Mouse (Mus musculus) testis, adult 10 weeks (tissue): ENCODE results near the gene Gm2696. TPM values are rescaled to one million over a fixed set of nuclear protein-coding genes. Genes with fewer than 3 reads are reported as not detected.

Experiments used
- polyA plus RNA-seq: library from polyadenylated mRNA; stranded (reverse); fragments of 350-450 nt; fragmentation: Illumina TruSeq; extraction: RNeasy Lipid Tissue Mini Kit (QIAGEN cat#74804); gene quantifications from one replicate; pipeline ENCODE4 v1.2.3, GENCODE M21; 2014; ENCODE audit warnings: low read depth, low replicate concordance

Gm2696 gene
- not detected for polyA plus RNA-seq

GRCm38 (mm10) chr10:77814382-77814781 is at the start of gene Gm2696:
Gene Gm2696 (plus strand): TSS chr10:77814682.

GRCm38 (mm10) chr10:77771225-77771624 is 43.3 kb upstream of the Gm2696 start, which contains the start of gene Gm3238:
Gene Gm3238 (minus strand): TSS chr10:77771325.

GRCm38 (mm10) chr10:77776844-77777243 is 37.6 kb upstream of the Gm2696 start, which contains the start of gene Gm7138:
Gene Gm7138 (minus strand): TSS chr10:77776944.

GRCm38 (mm10) chr10:77782442-77782841 is 32.0 kb upstream of the Gm2696 start, which contains the start of gene Gm3250:
Gene Gm3250 (minus strand): TSS chr10:77782542.

GRCm38 (mm10) chr10:77787876-77788275 is 26.6 kb upstream of the Gm2696 start, which contains the start of gene Gm7137:
Gene Gm7137 (minus strand): TSS chr10:77788200.

GRCm38 (mm10) chr10:77794976-77795375 is 19.5 kb upstream of the Gm2696 start, which contains the start of gene Gm9639:
Gene Gm9639 (minus strand): TSS chr10:77795076.

GRCm38 (mm10) chr10:77798921-77799508 is 15.5 kb upstream of the Gm2696 start, which contains the start of gene Gm19668:
Gene Gm19668 (minus strand): TSS chr10:77799133.

GRCm38 (mm10) chr10:77811743-77812142 is 2.7 kb upstream of the Gm2696 start, which contains the start of gene Gm9507:
Gene Gm9507 (minus strand): TSS chr10:77811843.

GRCm38 (mm10) chr10:77826951-77827350 is 12.5 kb downstream of the Gm2696 start, which contains the start of gene Krtap10-4:
Gene Krtap10-4 (minus strand): TSS chr10:77827095.

GRCm38 (mm10) chr10:77835647-77836046 is 21.2 kb downstream of the Gm2696 start, which contains the start of gene Krtap10-10:
Gene Krtap10-10 (plus strand): TSS chr10:77835947.

GRCm38 (mm10) chr10:77846503-77846902 is 32.0 kb downstream of the Gm2696 start, which contains the start of gene Gm36176:
Gene Gm36176 (plus strand): TSS chr10:77846803.

GRCm38 (mm10) chr10:77852559-77852958 is 38.1 kb downstream of the Gm2696 start, which contains the start of gene Gm10318:
Gene Gm10318 (plus strand): TSS chr10:77852859.

GRCm38 (mm10) chr10:77861675-77862074 is 47.2 kb downstream of the Gm2696 start, which contains the start of gene Gm3285:
Gene Gm3285 (plus strand): TSS chr10:77861975.

Other genes starting within 250 kb of the Gm2696 start
- 53.7 TPM for gene Pttg1ip, start 233.0 kb upstream of the Gm2696 start, polyA plus RNA-seq
- gene Sumo3, start 208.6 kb upstream of the Gm2696 start, polyA plus RNA-seq = 32.2 TPM
- gene Gm49325, start 208.5 kb upstream of the Gm2696 start, polyA plus RNA-seq = 10.3 TPM
- gene Ube2g2, start 192.4 kb upstream of the Gm2696 start, polyA plus RNA-seq = 19.1 TPM
- not detected for gene Tspear, start 128.1 kb upstream of the Gm2696 start, polyA plus RNA-seq
- gene Gm19402, start 123.9 kb upstream of the Gm2696 start, polyA plus RNA-seq = not detected
- not detected for gene Gm9508, start 117.4 kb upstream of the Gm2696 start, polyA plus RNA-seq
- gene Gm10272, start 108.1 kb upstream of the Gm2696 start, polyA plus RNA-seq = not detected
- gene Gm10024, start 103.2 kb upstream of the Gm2696 start, polyA plus RNA-seq = not detected
- not detected for gene Gm10142, start 98.9 kb upstream of the Gm2696 start, polyA plus RNA-seq
- not detected for gene Krtap12-1, start 94.1 kb upstream of the Gm2696 start, polyA plus RNA-seq
- not detected for gene Gm10100, start 88.2 kb upstream of the Gm2696 start, polyA plus RNA-seq
- not detected for gene Gm18596, start 72.0 kb upstream of the Gm2696 start, polyA plus RNA-seq
- not detected for gene Gm9736, start 63.3 kb upstream of the Gm2696 start, polyA plus RNA-seq
- gene Gm3233, start 55.0 kb upstream of the Gm2696 start, polyA plus RNA-seq = not detected
- not detected for gene Gm3238, start 43.4 kb upstream of the Gm2696 start, polyA plus RNA-seq
- not detected for gene Gm7138, start 37.7 kb upstream of the Gm2696 start, polyA plus RNA-seq
- gene Gm3250, start 32.1 kb upstream of the Gm2696 start, polyA plus RNA-seq = not detected
- gene Gm7137, start 26.5 kb upstream of the Gm2696 start, polyA plus RNA-seq = not detected
- gene Gm9639, start 19.6 kb upstream of the Gm2696 start, polyA plus RNA-seq = not detected
- gene Gm19668, start 15.5 kb upstream of the Gm2696 start, polyA plus RNA-seq = not detected
- gene Gm9507, start 2.8 kb upstream of the Gm2696 start, polyA plus RNA-seq = not detected
- gene Krtap10-4, start 12.4 kb downstream of the Gm2696 start, polyA plus RNA-seq = not detected
- gene Krtap10-10, start 21.3 kb downstream of the Gm2696 start, polyA plus RNA-seq = not detected
- not detected for gene Gm36176, start 32.1 kb downstream of the Gm2696 start, polyA plus RNA-seq
- not detected for gene Gm10318, start 38.2 kb downstream of the Gm2696 start, polyA plus RNA-seq
- not detected for gene Gm3285, start 47.3 kb downstream of the Gm2696 start, polyA plus RNA-seq
- gene Lrrc3, start 87.9 kb downstream of the Gm2696 start, polyA plus RNA-seq = 0.15 TPM
- not detected for gene Trpm2, start 155.9 kb downstream of the Gm2696 start, polyA plus RNA-seq
- 1.4 TPM for gene 1810043G02Rik, start 163.8 kb downstream of the Gm2696 start, polyA plus RNA-seq
- gene Pfkl, start 195.4 kb downstream of the Gm2696 start, polyA plus RNA-seq = 0.50 TPM
- gene Dnmt3l, start 227.3 kb downstream of the Gm2696 start, polyA plus RNA-seq = 4.8 TPM
- gene Aire, start 228.9 kb downstream of the Gm2696 start, polyA plus RNA-seq = 0.17 TPM